Mouse (Mus musculus): ENCODE results near the gene BC048562. TPM values are rescaled to one million over a fixed set of nuclear protein-coding genes. Genes with fewer than 3 reads are reported as not detected.

BC048562 gene
- polyA plus RNA-seq (2021): not detected

DNA sequence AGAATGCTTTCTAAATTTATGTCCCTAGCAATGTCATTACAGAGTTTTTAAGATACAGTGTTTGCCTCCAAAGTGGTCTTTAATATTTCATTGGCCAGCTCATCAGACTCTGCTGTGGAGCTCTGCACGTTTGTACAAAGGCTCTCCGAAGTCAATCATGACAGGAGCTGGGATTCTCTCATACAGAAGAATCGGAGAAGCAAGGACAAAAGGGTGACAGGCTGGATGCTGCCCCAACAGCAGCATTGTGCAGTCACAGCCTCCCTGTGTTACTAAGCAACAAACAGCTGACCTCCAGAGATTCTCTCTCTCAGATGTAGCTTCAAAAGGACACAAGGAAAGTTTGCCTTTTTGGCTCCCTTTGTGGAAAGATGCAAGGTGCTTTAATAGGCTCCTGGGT is at the start of gene BC048562:
BC048562 (plus strand) TSS at position 301 of the 400 bp plus-strand sequence.
- CTCF ChIA-PET: interaction anchor here (1.0 to 1.6 kb wide), 3 partner anchors 16 to 87 kb away, joined by 3 to 5 read pairs (median 4); no protein-coding TSS in a partner anchor
- ATAC-seq (no peak), DNase-seq (ENCODE audit: low read depth, low spot score) (no peak)
- no peak for TF ChIP-seq CTCF (IDR thresholded peaks at IDR 0.05)
- peaks cover 14% of the 10 kb centered on the region for H3K27me3 ChIP-seq
- in situ Hi-C loops (cut with MboI; ENCODE audit: low pct_unique_long_range_greater_than_20kb): no loop called here
- POLR2A ChIA-PET: interaction anchor here (1.1 kb wide), 2 partner anchors 26 to 58 kb away, joined by 3 to 4 read pairs; no protein-coding TSS in a partner anchor

DNA sequence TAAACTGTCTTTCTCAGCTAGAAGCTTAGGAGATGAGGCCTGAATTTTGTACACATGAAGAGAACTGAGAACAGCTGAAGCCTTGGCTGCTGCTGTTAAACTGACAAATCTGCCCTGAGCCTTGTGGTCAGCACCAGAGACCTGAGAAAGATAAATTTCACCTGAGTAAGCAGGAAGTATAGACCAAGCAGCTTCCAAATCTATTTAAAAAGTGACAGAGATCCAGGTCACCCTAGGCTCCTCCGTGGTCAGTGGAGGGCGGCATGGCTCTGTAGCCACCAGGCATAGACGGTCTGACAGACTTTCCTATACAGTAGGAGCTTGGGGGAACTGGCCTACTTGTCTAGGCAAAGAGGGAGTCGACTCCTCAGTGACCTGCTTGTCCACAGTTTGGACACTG is 49.5 kb upstream of the BC048562 start:
- in situ Hi-C loops (cut with MboI; ENCODE audit: low pct_unique_long_range_greater_than_20kb): no loop called here
- ChIA-PET CTCF (interaction anchor here (0.9 to 1.4 kb wide), 2 partner anchors 12 to 24 kb away, joined by 3 to 6 read pairs; no protein-coding TSS in a partner anchor), POLR2A (no interaction called here)
- ATAC-seq (no peak), DNase-seq (ENCODE audit: low read depth, low spot score) (no peak)
- TF ChIP-seq CTCF (IDR thresholded peaks at IDR 0.05): no peak
- H3K27me3 ChIP-seq: no peaks in the 10 kb centered on the region

DNA sequence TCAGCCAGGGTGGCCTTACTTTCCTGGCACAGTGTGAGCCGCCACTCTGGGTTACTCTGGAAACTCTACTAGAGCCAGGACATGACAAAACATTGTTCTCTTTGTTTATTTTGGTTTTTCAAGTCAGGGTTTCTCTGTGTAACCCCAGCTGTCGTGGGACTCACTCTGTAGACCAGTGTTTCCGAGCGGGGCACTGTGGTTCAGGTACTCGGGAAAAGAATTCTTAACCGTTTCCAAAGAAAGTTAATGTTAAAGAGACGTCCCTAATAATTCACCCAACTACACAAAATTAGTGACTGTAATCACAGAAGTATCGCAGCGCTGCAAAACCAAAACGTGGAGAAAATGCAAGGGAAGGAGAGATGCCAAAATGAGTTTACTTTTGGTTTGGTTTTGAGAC is 47.7 kb upstream of the BC048562 start:
- in situ Hi-C loops (cut with MboI; ENCODE audit: low pct_unique_long_range_greater_than_20kb): no loop called here
- H3K27me3 ChIP-seq: no peaks in the 10 kb centered on the region
- no peak for ATAC-seq
- ChIA-PET CTCF (interaction anchor here (1.6 kb wide), 1 partner anchor 9 kb away, joined by 3 read pairs; no protein-coding TSS in a partner anchor), POLR2A (no interaction called here)
- no peak for TF ChIP-seq CTCF (IDR thresholded peaks at IDR 0.05)
- DNase-seq (ENCODE audit: low read depth, low spot score): no peak

DNA sequence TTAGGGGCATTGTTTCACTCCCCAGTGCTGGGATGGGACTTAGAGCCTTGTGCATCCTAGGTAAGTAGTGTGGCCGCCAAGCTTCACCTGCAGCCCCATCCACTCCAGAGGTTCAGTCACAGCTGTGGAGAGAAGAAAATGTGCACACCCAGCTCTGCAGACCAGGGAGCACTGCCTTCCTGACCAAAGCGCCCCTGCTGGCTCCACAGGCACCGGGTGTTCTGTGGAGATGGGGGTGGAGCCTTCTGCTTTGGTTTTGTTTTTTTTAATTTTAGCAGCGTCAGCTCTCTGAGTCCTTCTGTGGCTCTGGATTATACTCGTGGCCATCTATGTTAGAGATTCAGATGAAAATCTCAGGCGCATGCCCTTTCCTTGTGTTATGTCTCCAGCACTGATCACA is 47.1 kb upstream of the BC048562 start:
- no peak for ATAC-seq
- ChIA-PET POLR2A (no interaction called here), CTCF (interaction anchor here (1.6 kb wide), 1 partner anchor 8 kb away, joined by 3 read pairs; no protein-coding TSS in a partner anchor)
- in situ Hi-C loops (cut with MboI; ENCODE audit: low pct_unique_long_range_greater_than_20kb): no loop called here
- H3K27me3 ChIP-seq: no peaks in the 10 kb centered on the region
- DNase-seq (ENCODE audit: low read depth, low spot score): no peak
- TF ChIP-seq CTCF (IDR thresholded peaks at IDR 0.05): no peak

DNA sequence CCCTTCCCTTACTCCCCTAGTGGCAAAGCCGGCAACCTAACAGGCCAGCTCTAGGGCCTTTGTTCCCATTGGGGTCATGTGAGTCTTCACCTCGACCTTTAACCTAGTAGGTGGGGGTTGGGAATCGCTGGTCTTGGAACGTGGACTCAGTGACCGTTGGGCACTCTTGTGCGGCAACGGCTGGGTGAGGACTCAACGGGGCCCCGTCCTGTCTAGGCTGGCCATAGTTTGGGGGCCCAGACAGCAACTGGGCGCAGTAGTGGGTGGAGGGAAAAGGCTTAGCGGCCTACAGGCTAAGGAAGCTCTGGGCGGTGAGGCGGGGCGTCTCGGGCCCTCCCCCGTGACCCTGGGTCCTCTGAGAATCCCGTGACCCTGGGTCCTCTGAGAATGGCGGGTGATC is 43.6 kb upstream of the BC048562 start, which contains the start of gene 1700102P08Rik:
1700102P08Rik (plus strand) TSS at position 130 of the 400 bp plus-strand sequence.
- TF ChIP-seq CTCF (IDR thresholded peaks at IDR 0.05): no peak
- ATAC-seq (no peak), DNase-seq (ENCODE audit: low read depth, low spot score) (no peak)
- ChIA-PET POLR2A (no interaction called here), CTCF (interaction anchor here (1.2 kb wide), 1 partner anchor 11 kb away, joined by 3 read pairs; no protein-coding TSS in a partner anchor)
- in situ Hi-C loops (cut with MboI; ENCODE audit: low pct_unique_long_range_greater_than_20kb): no loop called here
- H3K27me3 ChIP-seq: no peaks in the 10 kb centered on the region

DNA sequence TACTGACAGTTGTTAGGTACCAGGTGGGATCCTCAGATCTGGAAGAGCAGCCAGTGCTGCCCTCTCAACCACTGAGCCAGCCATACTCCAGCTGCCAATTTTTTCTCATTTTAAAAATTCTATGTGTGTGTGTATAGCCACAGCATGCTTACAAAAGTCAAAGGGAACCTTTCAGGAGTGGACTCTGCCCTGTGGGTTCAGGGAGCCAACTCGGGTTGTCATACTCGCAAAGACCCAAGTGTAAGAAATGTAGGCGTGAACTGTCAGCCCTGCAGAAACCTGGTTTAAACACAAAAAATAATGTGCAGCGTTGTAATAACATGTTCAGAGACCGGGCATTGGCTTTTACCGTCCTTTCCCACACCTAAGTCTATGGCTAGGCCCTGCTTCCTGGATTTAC is 42.1 kb upstream of the BC048562 start:
- in situ Hi-C loops (cut with MboI; ENCODE audit: low pct_unique_long_range_greater_than_20kb): no loop called here
- H3K27me3 ChIP-seq: no peaks in the 10 kb centered on the region
- ChIA-PET POLR2A (no interaction called here), CTCF (no interaction called here)
- DNase-seq (ENCODE audit: low read depth, low spot score): no peak
- no peak for TF ChIP-seq CTCF (IDR thresholded peaks at IDR 0.05)
- ATAC-seq: no peak

DNA sequence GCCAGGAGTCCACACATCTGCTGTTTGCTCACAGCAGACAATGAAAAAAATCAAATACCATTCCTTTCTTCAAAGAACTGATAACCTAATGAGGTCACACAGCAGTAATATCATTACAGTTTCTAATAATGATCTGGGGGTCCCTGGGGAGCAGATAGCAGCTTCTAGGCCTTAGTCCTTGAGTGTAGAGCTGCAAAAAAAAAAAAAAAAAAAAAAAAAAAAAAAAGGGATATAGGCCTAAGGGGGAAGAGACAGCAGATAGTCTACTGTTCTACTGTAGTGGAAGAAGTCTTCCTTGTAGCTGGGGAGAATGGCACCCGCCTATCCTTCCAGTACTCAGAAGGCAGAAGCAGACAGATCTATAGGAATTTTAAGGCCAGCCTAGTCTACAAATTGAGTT is 40.9 kb upstream of the BC048562 start:
- in situ Hi-C loops (cut with MboI; ENCODE audit: low pct_unique_long_range_greater_than_20kb): no loop called here
- no peak for ATAC-seq

DNA sequence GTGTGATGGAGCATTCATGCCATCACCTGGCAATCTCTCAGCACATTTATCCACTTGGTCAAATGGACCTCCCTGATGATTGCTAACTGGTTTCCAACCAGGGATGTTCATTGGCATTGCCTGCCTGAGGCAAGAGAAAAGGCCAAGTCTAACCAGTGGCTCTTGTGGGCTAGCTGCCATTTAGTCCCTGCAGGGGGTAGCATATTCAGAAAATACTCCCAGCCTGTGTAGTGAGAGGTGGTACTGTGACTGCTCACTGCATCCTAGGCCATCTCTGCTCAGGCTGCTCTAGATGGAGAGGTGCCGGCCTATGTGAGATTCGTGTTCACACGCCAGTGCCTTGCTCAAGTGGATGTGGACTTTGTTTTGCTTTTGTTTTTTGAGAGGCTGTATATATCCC is 38.0 kb upstream of the BC048562 start:
- ATAC-seq: no peak
- no peak for TF ChIP-seq CTCF (IDR thresholded peaks at IDR 0.05)
- CTCF ChIA-PET: interaction anchor here (1.2 kb wide), 1 partner anchor 9 kb away, joined by 3 read pairs; no protein-coding TSS in a partner anchor
- peak; percentile 22 for DNase-seq (ENCODE audit: low read depth, low spot score)
- H3K27me3 ChIP-seq: no peaks in the 10 kb centered on the region
- in situ Hi-C loops (cut with MboI; ENCODE audit: low pct_unique_long_range_greater_than_20kb): no loop called here
- POLR2A ChIA-PET: no interaction called here

More for the DNA sequence above, 40.9 kb upstream of the BC048562 start:
- ChIA-PET CTCF (no interaction called here), POLR2A (interaction anchor here (1.6 kb wide), 1 partner anchor 9 kb away, joined by 6 read pairs; no protein-coding TSS in a partner anchor)
- no peaks in the 10 kb centered on the region for H3K27me3 ChIP-seq
- DNase-seq (ENCODE audit: low read depth, low spot score): no peak
- TF ChIP-seq CTCF (IDR thresholded peaks at IDR 0.05): no peak

DNA sequence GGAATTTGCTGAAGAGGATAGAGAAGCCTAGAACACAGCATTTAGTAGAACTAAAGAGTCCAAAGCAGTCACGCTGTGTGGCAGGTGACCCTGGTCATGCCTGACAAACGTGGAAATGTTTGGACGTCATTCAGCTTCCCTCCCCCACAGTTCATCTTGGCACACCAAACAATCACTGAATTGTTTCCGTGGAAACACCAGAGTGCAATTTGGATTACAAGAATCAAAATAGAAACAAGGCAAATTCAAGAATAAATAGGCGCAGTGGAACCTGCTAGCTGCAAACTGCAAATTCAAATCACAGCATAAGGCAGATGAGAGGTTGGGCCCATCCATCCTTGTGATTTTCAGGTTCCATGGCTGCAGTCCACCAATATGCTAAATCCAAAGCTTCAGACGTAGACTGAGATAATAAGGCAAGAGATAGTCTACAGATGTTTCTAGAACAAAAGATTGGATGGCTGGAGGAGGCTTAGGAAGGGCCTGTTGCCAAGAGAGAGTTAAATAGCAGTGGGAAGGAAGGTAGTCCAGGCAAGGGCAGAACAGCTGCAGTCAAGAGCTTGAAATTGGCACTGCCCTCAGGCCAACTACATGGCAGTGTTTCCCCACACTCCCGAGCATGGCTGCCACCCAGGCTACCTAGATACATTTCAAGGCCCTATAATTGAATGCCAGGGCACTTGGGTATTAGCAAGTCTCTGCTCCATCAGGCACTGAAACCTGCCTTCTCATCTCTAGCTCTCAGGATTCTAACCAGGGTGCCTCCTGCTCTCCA is 34.9 kb upstream of the BC048562 start:
- no peak for ATAC-seq
- DNase-seq (ENCODE audit: low read depth, low spot score): no peak
- H3K27me3 ChIP-seq: no peaks in the 10 kb centered on the region
- POLR2A ChIA-PET: interaction anchor here (1.5 kb wide), 1 partner anchor 9 kb away, joined by 3 read pairs; no protein-coding TSS in a partner anchor
- TF ChIP-seq CTCF (IDR thresholded peaks at IDR 0.05): no peak
- CTCF ChIA-PET: interaction anchor here (1.1 to 1.3 kb wide), 2 partner anchors 26 to 34 kb away, joined by 3 to 4 read pairs; partner anchors contain the start of genes BC048562 and Ccdc36
- in situ Hi-C loops (cut with MboI; ENCODE audit: low pct_unique_long_range_greater_than_20kb): no loop called here

DNA sequence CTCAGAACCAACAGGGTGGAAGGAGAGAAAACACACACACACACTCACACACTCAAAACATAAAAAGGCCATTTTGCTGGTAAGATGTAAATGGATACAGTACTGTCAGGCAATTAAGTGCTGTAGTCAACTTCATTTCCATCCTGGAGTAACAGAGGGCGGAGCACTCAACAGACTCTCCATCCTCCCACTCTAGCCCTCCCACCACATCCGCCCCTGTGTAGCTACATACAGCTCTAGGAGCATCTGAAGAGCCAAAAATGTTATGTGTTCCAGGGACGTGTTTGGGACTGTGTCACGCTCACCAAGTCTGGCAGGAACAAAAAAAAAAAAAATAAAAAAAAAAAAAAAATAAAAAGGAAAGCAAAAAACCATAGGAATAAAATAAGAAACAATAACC is 33.2 kb upstream of the BC048562 start:
- DNase-seq (ENCODE audit: low read depth, low spot score) (no peak), ATAC-seq (no peak)
- H3K27me3 ChIP-seq: no peaks in the 10 kb centered on the region
- in situ Hi-C loops (cut with MboI; ENCODE audit: low pct_unique_long_range_greater_than_20kb): no loop called here
- ChIA-PET CTCF (interaction anchor here (0.9 kb wide), 1 partner anchor 11 kb away, joined by 3 read pairs; no protein-coding TSS in a partner anchor), POLR2A (no interaction called here)
- TF ChIP-seq CTCF (IDR thresholded peaks at IDR 0.05): no peak

DNA sequence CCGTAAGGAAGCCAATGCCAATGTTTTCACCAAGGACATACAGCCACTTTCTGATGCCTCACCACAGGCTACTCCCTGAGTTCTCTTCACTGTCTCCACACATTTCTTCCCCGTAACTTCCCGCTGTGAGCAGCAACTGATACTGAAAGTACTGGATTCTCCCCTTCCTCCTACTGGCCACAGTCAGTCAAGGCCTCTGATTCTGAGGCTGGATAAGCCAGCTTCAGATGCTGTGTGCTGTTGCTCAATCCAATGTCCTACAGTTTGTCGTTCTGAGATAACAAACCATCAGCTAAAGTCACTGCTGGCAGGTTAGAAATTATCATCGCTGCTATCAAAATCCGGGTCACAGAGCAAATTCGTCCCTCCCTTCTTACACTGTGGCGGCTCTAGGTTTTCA is 31.8 kb upstream of the BC048562 start:
- no peak for TF ChIP-seq CTCF (IDR thresholded peaks at IDR 0.05)
- CTCF ChIA-PET: interaction anchor here (1.5 kb wide), 1 partner anchor 120 kb away, joined by 3 read pairs; no protein-coding TSS in a partner anchor
- H3K27me3 ChIP-seq: no peaks in the 10 kb centered on the region
- POLR2A ChIA-PET: interaction anchor here (0.9 kb wide), 1 partner anchor 8 kb away, joined by 6 read pairs; no protein-coding TSS in a partner anchor
- ATAC-seq (no peak), DNase-seq (ENCODE audit: low read depth, low spot score) (no peak)
- in situ Hi-C loops (cut with MboI; ENCODE audit: low pct_unique_long_range_greater_than_20kb): no loop called here

All from Patski (cell line).